Mouse (Mus musculus): ENCODE results near the gene Eng. TPM values are rescaled to one million over a fixed set of nuclear protein-coding genes. Genes with fewer than 3 reads are reported as not detected.

The Eng gene
- polyA plus RNA-seq, 1 experiment: 1.1 TPM

DNA sequence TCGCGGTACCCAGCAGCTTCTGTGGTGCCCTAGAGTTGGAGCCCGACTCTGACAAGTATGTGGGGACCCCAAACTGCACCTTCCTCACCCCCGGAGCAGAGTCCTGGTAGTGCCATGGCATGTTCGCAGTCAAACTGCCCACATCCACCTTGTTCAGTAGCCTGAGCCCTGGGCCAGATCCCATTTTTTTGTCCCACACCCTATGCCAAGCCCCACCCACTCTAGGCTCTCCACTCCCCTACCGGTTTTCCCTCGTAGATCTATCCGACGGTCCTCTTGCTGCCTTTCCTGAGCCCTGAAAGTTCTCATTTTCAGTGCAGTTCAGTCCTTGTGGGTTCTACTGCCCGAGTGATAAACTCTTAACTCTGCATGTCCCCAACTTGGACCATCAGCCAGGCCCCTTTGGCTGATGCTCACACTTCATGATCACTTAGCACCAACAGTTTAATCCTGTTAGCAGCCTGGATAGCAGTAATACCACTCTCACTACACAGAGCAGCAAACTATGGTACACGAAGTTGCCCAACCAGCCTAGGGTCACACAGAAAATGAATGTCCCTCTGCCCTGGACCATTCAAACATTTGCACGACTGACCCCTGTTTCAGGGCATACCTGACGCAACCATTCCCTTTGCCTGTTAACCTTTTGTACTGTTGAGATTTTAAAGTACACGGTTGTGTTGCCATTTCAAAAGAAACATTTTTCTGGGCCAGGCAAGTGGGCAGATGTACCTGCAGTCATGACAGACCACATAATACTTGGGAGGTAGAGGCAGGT lies 54.8 kb downstream of the Eng start:
- H3K79me2 ChIP-seq (ENCODE audit: control insufficient read depth, insufficient read depth): peaks cover 5% of the 10 kb centered on the region
- no peak overlapping the region for H3K4me3 ChIP-seq (ENCODE audit: insufficient read depth, poor library complexity, severe bottlenecking)
- H3K79me3 ChIP-seq (ENCODE audit: low read depth): peaks cover 3% of the 10 kb centered on the region
- peaks cover 37% of the 10 kb centered on the region for H3K36me3 ChIP-seq (ENCODE audit: control insufficient read depth, insufficient read depth)
- no peak for TF ChIP-seq MAX (IDR thresholded peaks at IDR 0.05)
- no peak for TF ChIP-seq CEBPB (IDR thresholded peaks at IDR 0.05; ENCODE audit: low read depth)
- H3K27me3 ChIP-seq (ENCODE audit: control insufficient read depth, insufficient read depth, insufficient read length): no peaks in the 10 kb centered on the region
- H3ac ChIP-seq (ENCODE audit: control insufficient read depth, insufficient read length, low read depth): no peak overlapping the region

- no peak overlapping the region for H3K4me3 ChIP-seq (ENCODE audit: insufficient read depth, poor library complexity, severe bottlenecking)
- H3K36me3 ChIP-seq (ENCODE audit: control insufficient read depth, insufficient read depth): peaks cover 56% of the 10 kb centered on the region
- no peak overlapping the region for H3ac ChIP-seq (ENCODE audit: control insufficient read depth, insufficient read length, low read depth)
These were observed 56.7 kb downstream of the Eng start for GRCm38 (mm10) chr2:32703046-32703445.

GRCm38 (mm10) chr2:32704021-32704421 lies 57.6 kb downstream of the Eng start, which contains the start of gene Fpgs:
Fpgs (minus strand) TSS chr2:32704145.
- Histone ChIP-seq H3K27me3 (ENCODE audit: control insufficient read depth, insufficient read depth, insufficient read length) (no peaks in the 10 kb centered on the region), H3K4me3 (ENCODE audit: insufficient read depth, poor library complexity, severe bottlenecking) (no peak within 1 kb of the TSS), H3K79me2 (ENCODE audit: control insufficient read depth, insufficient read depth) (peaks cover 34% of the 10 kb centered on the region), H3K36me3 (ENCODE audit: control insufficient read depth, insufficient read depth) (peaks cover 65% of the 10 kb centered on the region), H3K79me3 (ENCODE audit: low read depth) (peaks cover 15% of the 10 kb centered on the region), H3ac (ENCODE audit: control insufficient read depth, insufficient read length, low read depth) (no peak within 1 kb of the TSS)
- TF ChIP-seq MYOG (IDR thresholded peaks at IDR 0.05; ENCODE audit: control insufficient read depth, extremely low read depth, insufficient read length) (no peak), MYOD1 (IDR thresholded peaks at IDR 0.05; ENCODE audit: control insufficient read depth, insufficient read length, low read depth) (no peak)

More at GRCm38 (mm10) chr2:32703046-32703445, 56.7 kb downstream of the Eng start:
- Histone ChIP-seq H3K27me3 (ENCODE audit: control insufficient read depth, insufficient read depth, insufficient read length) (no peaks in the 10 kb centered on the region), H3K79me2 (ENCODE audit: control insufficient read depth, insufficient read depth) (peaks cover 24% of the 10 kb centered on the region), H3K79me3 (ENCODE audit: low read depth) (peaks cover 10% of the 10 kb centered on the region)
- TF ChIP-seq MYOD1 (IDR thresholded peaks at IDR 0.05; ENCODE audit: control insufficient read depth, insufficient read length, low read depth) (no peak), MAX (IDR thresholded peaks at IDR 0.05) (no peak), CEBPB (IDR thresholded peaks at IDR 0.05; ENCODE audit: low read depth) (no peak)

GRCm38 (mm10) chr2:32705018-32705417 lies 58.6 kb downstream of the Eng start:
- Histone ChIP-seq H3K4me3 (ENCODE audit: insufficient read depth, poor library complexity, severe bottlenecking) (no peak overlapping the region), H3K36me3 (ENCODE audit: control insufficient read depth, insufficient read depth) (peaks cover 75% of the 10 kb centered on the region), H3K27me3 (ENCODE audit: control insufficient read depth, insufficient read depth, insufficient read length) (no peaks in the 10 kb centered on the region), H3K79me2 (ENCODE audit: control insufficient read depth, insufficient read depth) (peaks cover 44% of the 10 kb centered on the region), H3ac (ENCODE audit: control insufficient read depth, insufficient read length, low read depth) (no peak overlapping the region), H3K79me3 (ENCODE audit: low read depth) (peaks cover 23% of the 10 kb centered on the region)
- TF ChIP-seq FOSL1 (IDR thresholded peaks at IDR 0.05; ENCODE audit: insufficient read depth, low read length, poor library complexity, severe bottlenecking): no peak
- no peak for TF ChIP-seq CTCF (IDR thresholded peaks at IDR 0.05; ENCODE audit: control insufficient read depth, insufficient read depth, insufficient read length)
- no peak for TF ChIP-seq CEBPB (IDR thresholded peaks at IDR 0.05; ENCODE audit: low read depth)
- TF ChIP-seq USF1 (IDR thresholded peaks at IDR 0.05; ENCODE audit: low read depth): no peak
- no peak for TF ChIP-seq MYOD1 (IDR thresholded peaks at IDR 0.05; ENCODE audit: control insufficient read depth, insufficient read length, low read depth)
- TF ChIP-seq MYOG (IDR thresholded peaks at IDR 0.05; ENCODE audit: control insufficient read depth, extremely low read depth, insufficient read length): no peak
- no peak for TF ChIP-seq MAX (IDR thresholded peaks at IDR 0.05)

- Histone ChIP-seq H3K27me3 (ENCODE audit: control insufficient read depth, insufficient read depth, insufficient read length) (no peaks in the 10 kb centered on the region), H3K79me2 (ENCODE audit: control insufficient read depth, insufficient read depth) (peaks cover 63% of the 10 kb centered on the region), H3ac (ENCODE audit: control insufficient read depth, insufficient read length, low read depth) (no peak overlapping the region), H3K36me3 (ENCODE audit: control insufficient read depth, insufficient read depth) (peaks cover 93% of the 10 kb centered on the region), H3K79me3 (ENCODE audit: low read depth) (peaks cover 43% of the 10 kb centered on the region), H3K4me3 (ENCODE audit: insufficient read depth, poor library complexity, severe bottlenecking) (no peak overlapping the region)
- TF ChIP-seq MYOD1 (IDR thresholded peaks at IDR 0.05; ENCODE audit: control insufficient read depth, insufficient read length, low read depth) (no peak), USF1 (IDR thresholded peaks at IDR 0.05; ENCODE audit: low read depth) (no peak), FOSL1 (IDR thresholded peaks at IDR 0.05; ENCODE audit: insufficient read depth, low read length, poor library complexity, severe bottlenecking) (no peak), MAX (IDR thresholded peaks at IDR 0.05) (no peak), CEBPB (IDR thresholded peaks at IDR 0.05; ENCODE audit: low read depth) (no peak), MYOG (IDR thresholded peaks at IDR 0.05; ENCODE audit: control insufficient read depth, extremely low read depth, insufficient read length) (no peak), CTCF (IDR thresholded peaks at IDR 0.05; ENCODE audit: control insufficient read depth, insufficient read depth, insufficient read length) (no peak)
These were observed 60.6 kb downstream of the Eng start for GRCm38 (mm10) chr2:32706971-32707370.

DNA sequence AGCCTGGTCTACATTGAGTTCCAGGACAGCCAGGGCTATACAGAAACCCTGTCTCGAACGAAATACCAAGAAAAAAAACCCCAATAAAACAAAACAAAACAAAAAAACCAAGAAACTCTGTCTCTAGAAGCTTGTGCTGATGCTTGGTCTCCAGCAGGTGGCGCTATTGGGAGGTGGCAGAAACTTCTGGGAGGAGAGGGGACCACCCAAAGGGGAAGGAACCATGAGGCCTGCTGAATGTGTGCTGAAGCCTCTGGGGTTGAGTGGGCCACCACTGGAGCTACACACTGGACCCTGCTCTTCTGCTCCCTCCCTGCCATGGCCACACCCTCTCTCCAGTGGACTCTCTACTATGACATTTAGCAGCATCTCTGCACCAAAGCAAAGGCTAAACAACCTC lies 62.2 kb downstream of the Eng start:
- peaks cover 71% of the 10 kb centered on the region for H3K79me2 ChIP-seq (ENCODE audit: control insufficient read depth, insufficient read depth)
- H3K27me3 ChIP-seq (ENCODE audit: control insufficient read depth, insufficient read depth, insufficient read length): no peaks in the 10 kb centered on the region
- H3K36me3 ChIP-seq (ENCODE audit: control insufficient read depth, insufficient read depth): peaks cover 81% of the 10 kb centered on the region
- H3ac ChIP-seq (ENCODE audit: control insufficient read depth, insufficient read length, low read depth): no peak overlapping the region
- TF ChIP-seq FOSL1 (IDR thresholded peaks at IDR 0.05; ENCODE audit: insufficient read depth, low read length, poor library complexity, severe bottlenecking) (no peak), MAX (IDR thresholded peaks at IDR 0.05) (no peak), MYOD1 (IDR thresholded peaks at IDR 0.05; ENCODE audit: control insufficient read depth, insufficient read length, low read depth) (no peak), CEBPB (IDR thresholded peaks at IDR 0.05; ENCODE audit: low read depth) (no peak), CTCF (IDR thresholded peaks at IDR 0.05; ENCODE audit: control insufficient read depth, insufficient read depth, insufficient read length) (no peak), USF1 (IDR thresholded peaks at IDR 0.05; ENCODE audit: low read depth) (no peak), MYOG (IDR thresholded peaks at IDR 0.05; ENCODE audit: control insufficient read depth, extremely low read depth, insufficient read length) (no peak)
- H3K4me3 ChIP-seq (ENCODE audit: insufficient read depth, poor library complexity, severe bottlenecking): no peak overlapping the region
- H3K79me3 ChIP-seq (ENCODE audit: low read depth): peaks cover 47% of the 10 kb centered on the region

All from C2C12 (cell line).